Mouse (Mus musculus): ENCODE measurements at regions not wholly inside any gene's neighbourhood (a gene's known extent, or its start where the extent isn't known, plus 50 kb on each side); places are given as distances from the start of the nearest gene placed in this dataset.

DNA sequence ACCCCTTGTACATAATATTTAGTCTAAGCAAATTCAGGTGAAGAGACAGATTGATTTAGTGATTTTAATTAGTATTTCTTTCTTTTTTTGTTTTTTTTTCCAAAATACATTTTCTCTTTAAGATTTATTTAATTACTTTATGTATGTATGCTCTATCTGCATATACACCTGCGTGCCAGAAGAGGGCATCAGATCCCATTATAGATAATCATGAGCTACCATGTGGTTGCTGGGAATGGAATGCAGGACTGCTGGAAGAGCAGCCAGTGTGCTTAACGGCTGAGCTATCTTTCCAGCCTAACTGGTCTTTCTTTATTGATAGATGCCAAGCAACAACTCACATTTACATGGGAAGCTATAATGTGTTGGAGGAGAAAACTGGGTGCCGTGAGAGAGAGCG, 138.9 kb downstream of the Wdr20rt start:
- WGBS (ENCODE audit: insufficient replicate concordance) = 52% methylated on average over 4 of the region's 4 CpGs
- H3K27ac ChIP-seq = no peak overlapping the region
- H3K4me3 ChIP-seq (ENCODE audit: insufficient read depth in 1 of 2, low read depth in 2 of 2, low read length in 2 of 2) = no peak overlapping the region
- H3K27me3 ChIP-seq (ENCODE audit: control insufficient read depth, insufficient read depth, low read length) = no peaks in the 10 kb centered on the region
- ATAC-seq (ENCODE audit: insufficient read depth) (no peak), DNase-seq (ENCODE audit: low read depth in 3 of 3, low spot score in 3 of 3) (no peak)
- no peak for TF ChIP-seq CTCF (IDR thresholded peaks at IDR 0.05; ENCODE audit: low read depth)
- no peak for TF ChIP-seq EP300 (IDR thresholded peaks at IDR 0.05; ENCODE audit: low read depth)
- no peaks in the 10 kb centered on the region for H3K36me3 ChIP-seq (replicated peaks; ENCODE audit: control insufficient read depth, insufficient read depth, low read depth)
- no peak overlapping the region for H3K9ac ChIP-seq (replicated peaks)
- no peak overlapping the region for H3K4me2 ChIP-seq (ENCODE audit: low read depth)
- no peaks in the 10 kb centered on the region for H3K4me1 ChIP-seq (replicated peaks; ENCODE audit: control insufficient read depth in 2 of 2, insufficient read depth in 2 of 2, low read length in 1 of 2)
- H3K9me3 ChIP-seq (ENCODE audit: control insufficient read depth, low read length) = no peaks in the 10 kb centered on the region

DNA sequence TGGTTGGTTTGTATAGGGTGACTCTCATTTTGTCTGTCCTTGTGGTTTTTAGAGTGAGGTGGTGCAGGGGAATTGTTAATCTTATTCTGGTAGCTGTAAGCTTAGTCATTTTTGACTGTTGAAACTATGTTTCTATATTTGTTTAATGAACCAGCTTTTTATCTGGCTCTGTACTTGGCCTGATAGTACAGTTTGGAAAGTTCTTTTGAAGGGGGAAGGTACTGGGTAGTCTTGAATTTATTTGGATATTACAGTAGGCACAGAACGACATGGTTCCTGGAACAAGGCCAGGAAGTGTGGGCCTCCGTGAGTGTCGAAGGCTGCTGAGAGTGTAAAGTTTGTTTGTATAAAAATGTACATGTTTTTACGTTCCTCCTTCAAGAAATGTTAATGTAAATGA, 142.0 kb downstream of the Wdr20rt start:
- Histone ChIP-seq H3K9ac (replicated peaks) (no peak overlapping the region), H3K27ac (no peak overlapping the region), H3K4me2 (ENCODE audit: low read depth) (no peak overlapping the region), H3K4me3 (ENCODE audit: insufficient read depth in 1 of 2, low read depth in 2 of 2, low read length in 2 of 2) (no peak overlapping the region), H3K36me3 (replicated peaks; ENCODE audit: control insufficient read depth, insufficient read depth, low read depth) (no peaks in the 10 kb centered on the region), H3K9me3 (ENCODE audit: control insufficient read depth, low read length) (no peaks in the 10 kb centered on the region), H3K27me3 (ENCODE audit: control insufficient read depth, insufficient read depth, low read length) (no peaks in the 10 kb centered on the region), H3K4me1 (replicated peaks; ENCODE audit: control insufficient read depth in 2 of 2, insufficient read depth in 2 of 2, low read length in 1 of 2) (no peaks in the 10 kb centered on the region)
- no peak for ATAC-seq (ENCODE audit: insufficient read depth)
- no peak for TF ChIP-seq EP300 (IDR thresholded peaks at IDR 0.05; ENCODE audit: low read depth)
- TF ChIP-seq CTCF (IDR thresholded peaks at IDR 0.05; ENCODE audit: low read depth) = no peak
- DNase-seq (ENCODE audit: low read depth in 3 of 3, low spot score in 3 of 3) = no peak
- 42% methylated on average over 4 of the region's 4 CpGs for WGBS (ENCODE audit: insufficient replicate concordance)

DNA sequence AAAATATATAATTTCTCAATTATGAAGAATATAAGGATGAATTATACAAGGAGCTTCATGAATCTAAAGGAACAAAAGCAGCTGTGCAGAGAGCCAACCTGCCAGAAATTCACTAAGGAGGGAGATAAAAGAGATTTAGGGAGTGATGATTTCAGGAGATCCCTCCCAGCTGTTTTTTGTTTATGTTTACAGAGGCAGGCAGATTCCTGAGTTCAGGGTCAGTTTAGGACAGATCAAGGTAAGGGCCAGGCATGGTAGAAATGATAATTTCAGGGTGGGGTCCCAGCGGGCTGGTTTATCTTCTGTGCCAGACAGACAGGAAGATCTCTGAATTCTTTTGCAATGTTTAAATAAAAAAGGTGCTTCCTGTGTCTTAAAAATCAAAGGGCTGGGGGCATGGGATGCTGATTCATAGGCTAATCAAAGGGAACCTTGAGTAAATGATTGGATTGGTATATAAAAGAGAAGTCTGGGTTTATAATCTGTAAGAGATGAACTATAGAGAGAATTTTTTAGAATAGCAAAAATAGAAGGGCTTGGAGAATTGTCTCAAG, 142.6 kb downstream of the Wdr20rt start:
- Histone ChIP-seq H3K27ac (no peak overlapping the region), H3K9me3 (ENCODE audit: control insufficient read depth, low read length) (no peaks in the 10 kb centered on the region), H3K27me3 (ENCODE audit: control insufficient read depth, insufficient read depth, low read length) (no peaks in the 10 kb centered on the region), H3K36me3 (replicated peaks; ENCODE audit: control insufficient read depth, insufficient read depth, low read depth) (no peaks in the 10 kb centered on the region), H3K4me2 (ENCODE audit: low read depth) (no peak overlapping the region), H3K4me1 (replicated peaks; ENCODE audit: control insufficient read depth in 2 of 2, insufficient read depth in 2 of 2, low read length in 1 of 2) (no peaks in the 10 kb centered on the region), H3K9ac (replicated peaks) (no peak overlapping the region), H3K4me3 (ENCODE audit: insufficient read depth in 1 of 2, low read depth in 2 of 2, low read length in 2 of 2) (no peak overlapping the region)
- ATAC-seq (ENCODE audit: insufficient read depth) (no peak), DNase-seq (ENCODE audit: low read depth in 3 of 3, low spot score in 3 of 3) (no peak)
- TF ChIP-seq EP300 (IDR thresholded peaks at IDR 0.05; ENCODE audit: low read depth) (no peak), CTCF (IDR thresholded peaks at IDR 0.05; ENCODE audit: low read depth) (no peak)
- WGBS (ENCODE audit: insufficient replicate concordance) = 36% methylated on average over 1 of the region's 1 CpGs

DNA sequence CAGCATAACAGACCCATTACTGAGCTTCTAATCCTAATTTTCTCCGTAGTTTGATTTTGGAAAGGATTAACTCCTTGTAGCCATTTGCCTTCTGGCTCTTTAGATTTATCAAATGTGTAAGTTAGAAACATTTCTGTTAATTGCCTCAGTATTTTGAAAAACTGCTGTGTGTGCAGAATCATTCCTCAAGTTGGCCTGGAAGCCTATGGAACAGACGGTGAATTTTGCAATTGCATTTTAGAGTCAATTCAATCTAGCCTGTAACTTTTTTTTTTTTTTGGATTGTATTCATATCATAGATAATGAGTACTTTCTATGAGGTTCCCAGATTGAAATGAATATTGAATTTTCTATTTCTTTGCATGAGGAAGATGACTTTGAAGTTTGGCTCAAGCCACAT, 146.3 kb downstream of the Wdr20rt start:
- no peak overlapping the region for H3K27ac ChIP-seq
- TF ChIP-seq CTCF (IDR thresholded peaks at IDR 0.05; ENCODE audit: low read depth) (no peak), EP300 (IDR thresholded peaks at IDR 0.05; ENCODE audit: low read depth) (no peak)
- H3K36me3 ChIP-seq (replicated peaks; ENCODE audit: control insufficient read depth, insufficient read depth, low read depth) = no peaks in the 10 kb centered on the region
- H3K27me3 ChIP-seq (ENCODE audit: control insufficient read depth, insufficient read depth, low read length) = no peaks in the 10 kb centered on the region
- H3K9me3 ChIP-seq (ENCODE audit: control insufficient read depth, low read length) = no peaks in the 10 kb centered on the region
- H3K4me1 ChIP-seq (replicated peaks; ENCODE audit: control insufficient read depth in 2 of 2, insufficient read depth in 2 of 2, low read length in 1 of 2) = no peaks in the 10 kb centered on the region
- no peak overlapping the region for H3K4me2 ChIP-seq (ENCODE audit: low read depth)
- 67% methylated on average over 2 of the region's 2 CpGs for WGBS (ENCODE audit: insufficient replicate concordance)
- H3K4me3 ChIP-seq (ENCODE audit: insufficient read depth in 1 of 2, low read depth in 2 of 2, low read length in 2 of 2) = no peak overlapping the region
- H3K9ac ChIP-seq (replicated peaks) = no peak overlapping the region
- DNase-seq (ENCODE audit: low read depth in 3 of 3, low spot score in 3 of 3) (no peak), ATAC-seq (ENCODE audit: insufficient read depth) (no peak)

DNA sequence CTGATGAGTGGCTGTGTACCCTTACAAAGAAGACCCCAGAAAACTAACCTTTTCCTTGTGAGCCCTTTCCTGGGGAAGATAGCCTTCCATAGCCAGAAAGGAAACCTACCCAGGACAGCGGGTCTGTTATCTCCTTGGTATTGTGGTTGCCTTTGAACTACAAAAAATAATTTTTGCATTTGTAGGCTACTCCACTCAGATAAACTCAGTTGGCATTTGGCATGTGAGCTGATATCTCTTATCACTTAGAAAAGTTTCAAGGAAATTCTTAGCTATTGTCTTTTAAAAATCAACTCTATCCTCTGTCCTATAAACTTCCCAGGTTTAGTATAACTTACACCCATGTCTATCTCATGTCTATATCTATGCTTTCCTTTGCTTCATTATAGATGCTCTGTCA, 154.0 kb downstream of the Wdr20rt start:
- Histone ChIP-seq H3K9me3 (ENCODE audit: control insufficient read depth, low read length) (no peaks in the 10 kb centered on the region), H3K36me3 (replicated peaks; ENCODE audit: control insufficient read depth, insufficient read depth, low read depth) (no peaks in the 10 kb centered on the region), H3K27me3 (ENCODE audit: control insufficient read depth, insufficient read depth, low read length) (no peaks in the 10 kb centered on the region), H3K9ac (replicated peaks) (no peak overlapping the region), H3K27ac (no peak overlapping the region), H3K4me2 (ENCODE audit: low read depth) (no peak overlapping the region), H3K4me1 (replicated peaks; ENCODE audit: control insufficient read depth in 2 of 2, insufficient read depth in 2 of 2, low read length in 1 of 2) (no peaks in the 10 kb centered on the region), H3K4me3 (ENCODE audit: insufficient read depth in 1 of 2, low read depth in 2 of 2, low read length in 2 of 2) (no peak overlapping the region)
- DNase-seq (ENCODE audit: low read depth in 3 of 3, low spot score in 3 of 3) = no peak
- no peak for ATAC-seq (ENCODE audit: insufficient read depth)
- WGBS (ENCODE audit: insufficient replicate concordance) = 39% methylated on average over 1 of the region's 1 CpGs
- no peak for TF ChIP-seq CTCF (IDR thresholded peaks at IDR 0.05; ENCODE audit: low read depth)
- TF ChIP-seq EP300 (IDR thresholded peaks at IDR 0.05; ENCODE audit: low read depth) = no peak

Measured in liver, embryonic 14.5 days (tissue).